Mouse (Mus musculus): ENCODE measurements around the gene Stk4. TPM values are rescaled to one million over a fixed set of nuclear protein-coding genes. Genes with fewer than 3 reads are reported as not detected.

The Stk4 gene
- polyA plus RNA-seq, 1 experiment from 2014 or later = 41.1 TPM

- no peak overlapping the region for H3K4me3 ChIP-seq (ENCODE audit: low read depth, low read length)
- no peak overlapping the region for H3K9ac ChIP-seq (ENCODE audit: low read depth, low read length)
- no peaks in the 10 kb centered on the region for H3K4me1 ChIP-seq (replicated peaks; ENCODE audit: control insufficient read depth, insufficient read depth, low read length)
- H3K4me2 ChIP-seq (replicated peaks; ENCODE audit: low read depth, low read length) = no peak overlapping the region
- H3K27me3 ChIP-seq (ENCODE audit: control insufficient read depth, insufficient read depth, low read length) = no peaks in the 10 kb centered on the region
- no peaks in the 10 kb centered on the region for H3K36me3 ChIP-seq (ENCODE audit: control insufficient read depth, insufficient read depth, low read length)
- H3K27ac ChIP-seq (ENCODE audit: low read depth, low read length) = no peak overlapping the region
- H3K9me3 ChIP-seq (ENCODE audit: control insufficient read depth, low read length) = no peaks in the 10 kb centered on the region
- 80% methylated on average over 5 of the region's 5 CpGs for WGBS
- no peak for ATAC-seq (ENCODE audit: low FRiP score)
- no peak for DNase-seq (ENCODE audit: low spot score)
These were observed 125.0 kb downstream of the Stk4 start for GRCm38 (mm10) chr2:164194959-164195630.

GRCm38 (mm10) chr2:164195971-164196699 lies 126.0 kb downstream of the Stk4 start:
- Histone ChIP-seq H3K9ac (ENCODE audit: low read depth, low read length) (no peak overlapping the region), H3K9me3 (ENCODE audit: control insufficient read depth, low read length) (no peaks in the 10 kb centered on the region), H3K27me3 (ENCODE audit: control insufficient read depth, insufficient read depth, low read length) (no peaks in the 10 kb centered on the region), H3K4me3 (ENCODE audit: low read depth, low read length) (no peak overlapping the region), H3K27ac (ENCODE audit: low read depth, low read length) (no peak overlapping the region), H3K4me1 (replicated peaks; ENCODE audit: control insufficient read depth, insufficient read depth, low read length) (no peaks in the 10 kb centered on the region), H3K36me3 (ENCODE audit: control insufficient read depth, insufficient read depth, low read length) (no peaks in the 10 kb centered on the region), H3K4me2 (replicated peaks; ENCODE audit: low read depth, low read length) (no peak overlapping the region)
- 89% methylated on average over 5 of the region's 5 CpGs for WGBS
- DNase-seq (ENCODE audit: low spot score) = no peak
- ATAC-seq (ENCODE audit: low FRiP score) = no peak

- WGBS = 88% methylated on average over 5 of the region's 5 CpGs
- Histone ChIP-seq H3K4me2 (replicated peaks; ENCODE audit: low read depth, low read length) (no peak overlapping the region), H3K27me3 (ENCODE audit: control insufficient read depth, insufficient read depth, low read length) (no peaks in the 10 kb centered on the region), H3K9ac (ENCODE audit: low read depth, low read length) (no peak overlapping the region), H3K4me3 (ENCODE audit: low read depth, low read length) (no peak overlapping the region), H3K4me1 (replicated peaks; ENCODE audit: control insufficient read depth, insufficient read depth, low read length) (no peaks in the 10 kb centered on the region), H3K27ac (ENCODE audit: low read depth, low read length) (no peak overlapping the region), H3K36me3 (ENCODE audit: control insufficient read depth, insufficient read depth, low read length) (no peaks in the 10 kb centered on the region), H3K9me3 (ENCODE audit: control insufficient read depth, low read length) (no peaks in the 10 kb centered on the region)
- DNase-seq (ENCODE audit: low spot score) (no peak), ATAC-seq (ENCODE audit: low FRiP score) (no peak)
These were observed 126.5 kb downstream of the Stk4 start for GRCm38 (mm10) chr2:164196700-164196990.

- Histone ChIP-seq H3K4me1 (replicated peaks; ENCODE audit: control insufficient read depth, insufficient read depth, low read length) (no peaks in the 10 kb centered on the region), H3K4me2 (replicated peaks; ENCODE audit: low read depth, low read length) (no peak within 1 kb of the TSS), H3K9ac (ENCODE audit: low read depth, low read length) (no peak within 1 kb of the TSS), H3K9me3 (ENCODE audit: control insufficient read depth, low read length) (no peaks in the 10 kb centered on the region), H3K4me3 (ENCODE audit: low read depth, low read length) (no peak within 1 kb of the TSS), H3K27ac (ENCODE audit: low read depth, low read length) (no peak within 1 kb of the TSS), H3K36me3 (ENCODE audit: control insufficient read depth, insufficient read depth, low read length) (no peaks in the 10 kb centered on the region), H3K27me3 (ENCODE audit: control insufficient read depth, insufficient read depth, low read length) (no peaks in the 10 kb centered on the region)
- 79% methylated on average over 20 of the region's 20 CpGs for WGBS
- ATAC-seq (ENCODE audit: low FRiP score) (no peak), DNase-seq (ENCODE audit: low spot score) (no peak)
These were observed 129.7 kb downstream of the Stk4 start, which contains the start of gene Wfdc15a for GRCm38 (mm10) chr2:164199626-164200327. TSS of gene Wfdc15a (minus strand) at chr2:164200130.

Other genes starting within 250 kb of the Stk4 start
- 0.17 and 0.19 TPM in 2 replicates for gene Ccn5, start 249.5 kb upstream of the Stk4 start, polyA plus RNA-seq (2014; fragmentation: Nextera tagmentation; extraction: Ambion mirVana)
- not detected in 2 replicates for gene Kcnk15, start 216.7 kb upstream of the Stk4 start, polyA plus RNA-seq (2014; fragmentation: Nextera tagmentation; extraction: Ambion mirVana)
- 0.68 and 0.71 TPM in 2 replicates for gene Rims4, start 151.6 kb upstream of the Stk4 start, polyA plus RNA-seq (2014; fragmentation: Nextera tagmentation; extraction: Ambion mirVana)
- 327 and 328 TPM in 2 replicates for gene Ywhab, start 75.4 kb upstream of the Stk4 start, polyA plus RNA-seq (2014; fragmentation: Nextera tagmentation; extraction: Ambion mirVana)
- 0.62 and 1.2 TPM in 2 replicates for gene Pabpc1l, start 44.9 kb upstream of the Stk4 start, polyA plus RNA-seq (2014; fragmentation: Nextera tagmentation; extraction: Ambion mirVana)
- 50.0 and 54.6 TPM in 2 replicates for gene Tomm34, start 847 bp downstream of the Stk4 start, polyA plus RNA-seq (2014; fragmentation: Nextera tagmentation; extraction: Ambion mirVana)
- 0.28 TPM in 1 of 2 replicates, not detected in the other for gene Kcns1, start 100.8 kb downstream of the Stk4 start, polyA plus RNA-seq (2014; fragmentation: Nextera tagmentation; extraction: Ambion mirVana)
- gene Wfdc5, start 112.4 kb downstream of the Stk4 start, polyA plus RNA-seq (2014; fragmentation: Nextera tagmentation; extraction: Ambion mirVana) = not detected in 2 replicates
- not detected in 2 replicates for gene Wfdc12, start 120.3 kb downstream of the Stk4 start, polyA plus RNA-seq (2014; fragmentation: Nextera tagmentation; extraction: Ambion mirVana)
- gene Wfdc15a, start 129.8 kb downstream of the Stk4 start, polyA plus RNA-seq (2014; fragmentation: Nextera tagmentation; extraction: Ambion mirVana) = not detected in 2 replicates
- gene Wfdc15b, start 151.3 kb downstream of the Stk4 start, polyA plus RNA-seq (2014; fragmentation: Nextera tagmentation; extraction: Ambion mirVana) = not detected in 2 replicates
- gene Svs2, start 168.1 kb downstream of the Stk4 start, polyA plus RNA-seq (2014; fragmentation: Nextera tagmentation; extraction: Ambion mirVana) = not detected in 2 replicates
- gene Svs3b, start 186.3 kb downstream of the Stk4 start, polyA plus RNA-seq (2014; fragmentation: Nextera tagmentation; extraction: Ambion mirVana) = not detected in 2 replicates
- not detected in 2 replicates for gene Svs4, start 208.1 kb downstream of the Stk4 start, polyA plus RNA-seq (2014; fragmentation: Nextera tagmentation; extraction: Ambion mirVana)
- gene Svs3a, start 218.9 kb downstream of the Stk4 start, polyA plus RNA-seq (2014; fragmentation: Nextera tagmentation; extraction: Ambion mirVana) = not detected in 2 replicates
- not detected in 2 replicates for gene Svs6, start 246.4 kb downstream of the Stk4 start, polyA plus RNA-seq (2014; fragmentation: Nextera tagmentation; extraction: Ambion mirVana)

Measured in hindbrain, embryonic 11.5 days (tissue).